Mouse (Mus musculus) midbrain, embryonic 14.5 days (tissue): ENCODE data around the gene Gm340. TPM values are rescaled to one million over a fixed set of nuclear protein-coding genes. Genes with fewer than 3 reads are reported as not detected.

ENCODE experiments used
- ATAC-seq: fragments of 200-750 bp; cut with Nextera tagmentation; 2 replicates; pipeline ENCODE4 v1.8.0; 2017; ENCODE audit warnings: moderate number of reproducible peaks, moderate library complexity; ENCODE audit not compliant: low FRiP score, low TSS enrichment
- DNase-seq: peaks from one replicate; pipeline ENCODE4 v3.0.0-alpha.2; 2015
- H3K27ac ChIP-seq: fragments of 300-500 bp; sonication (generic); replicated peaks from 2 replicates; pipeline ENCODE4 v1.5.1; 2014; ENCODE audit warnings: mild to moderate bottlenecking, low read depth, low read length, moderate library complexity
- H3K27me3 ChIP-seq: fragments of 300-500 bp; sonication (generic); 2 replicates; pipeline ENCODE4 v1.6.1; 2014; ENCODE audit warnings: low read length, control low read depth, mixed read lengths; ENCODE audit not compliant: control insufficient read depth, insufficient read depth
- H3K36me3 ChIP-seq: fragments of 300-500 bp; sonication (generic); 2 replicates; pipeline ENCODE4 v1.6.1; 2014; ENCODE audit warnings: low read length, control low read depth; ENCODE audit not compliant: control insufficient read depth, insufficient read depth
- H3K4me1 ChIP-seq: fragments of 300-500 bp; sonication (generic); 2 replicates; pipeline ENCODE4 v1.6.1; 2014; ENCODE audit warnings: mild to moderate bottlenecking, antibody characterized with exemption, low read length, control low read depth; ENCODE audit not compliant: control insufficient read depth, insufficient read depth
- H3K4me2 ChIP-seq: fragments of 300-500 bp; sonication (generic); 2 replicates; pipeline ENCODE4 v1.6.1; 2014; ENCODE audit warnings: mild to moderate bottlenecking, low read length, moderate library complexity
- H3K4me3 ChIP-seq: fragments of 300-500 bp; sonication (generic); replicated peaks from 2 replicates; pipeline ENCODE4 v1.5.1; 2014; ENCODE audit warnings: low read depth, low read length
- H3K9ac ChIP-seq: fragments of 300-500 bp; sonication (generic); replicated peaks from 2 replicates; pipeline ENCODE4 v1.6.1; 2014; ENCODE audit warnings: mild to moderate bottlenecking, low read length, moderate library complexity
- H3K9me3 ChIP-seq: fragments of 300-500 bp; sonication (generic); 2 replicates; pipeline ENCODE4 v1.6.1; 2016; ENCODE audit warnings: low read length, control low read depth, mixed read lengths; ENCODE audit not compliant: control insufficient read depth
- WGBS: fragments of 180-500 bp; shearing (Covaris S2); extraction: QIAGEN DNeasy Blood & Tissue Kit; methylation state at CpG from one replicate; pipeline ENCODE4 v1.1.7; 2014; 5-methylcytosine and 5-hydroxymethylcytosine counted together
- polyA plus RNA-seq: library from polyadenylated mRNA; unstranded; fragments of >200 nt; fragmentation: Nextera tagmentation; extraction: Ambion mirVana; gene quantifications from 2 replicates; pipeline ENCODE4 v1.2.1, GENCODE M21; 2014

The Gm340 gene
- polyA plus RNA-seq, 1 experiment from 2014 or later = 5.1 TPM

GRCm38 (mm10) chr19:41579311-41579920 lies 2.8 kb upstream of the Gm340 start:
- Histone ChIP-seq H3K9me3 (no peaks in the 10 kb centered on the region), H3K4me2 (no peak overlapping the region), H3K27me3 (no peaks in the 10 kb centered on the region), H3K27ac (no peak overlapping the region), H3K9ac (no peak overlapping the region), H3K4me1 (no peaks in the 10 kb centered on the region), H3K36me3 (peaks cover 32% of the 10 kb centered on the region), H3K4me3 (no peak overlapping the region)
- WGBS = 92% methylated on average over 4 of the region's 4 CpGs
- ATAC-seq = no peak
- no peak for DNase-seq

- Histone ChIP-seq H3K9ac (no peak overlapping the region), H3K27ac (no peak overlapping the region), H3K36me3 (peaks cover 50% of the 10 kb centered on the region), H3K4me2 (no peak overlapping the region), H3K4me3 (no peak overlapping the region), H3K9me3 (no peaks in the 10 kb centered on the region), H3K4me1 (no peaks in the 10 kb centered on the region), H3K27me3 (no peaks in the 10 kb centered on the region)
- WGBS = 98% methylated on average over 5 of the region's 5 CpGs
- DNase-seq (no peak), ATAC-seq (no peak)
Observed at GRCm38 (mm10) chr19:41582918-41583514, 846 bp downstream of the Gm340 start.

DNA sequence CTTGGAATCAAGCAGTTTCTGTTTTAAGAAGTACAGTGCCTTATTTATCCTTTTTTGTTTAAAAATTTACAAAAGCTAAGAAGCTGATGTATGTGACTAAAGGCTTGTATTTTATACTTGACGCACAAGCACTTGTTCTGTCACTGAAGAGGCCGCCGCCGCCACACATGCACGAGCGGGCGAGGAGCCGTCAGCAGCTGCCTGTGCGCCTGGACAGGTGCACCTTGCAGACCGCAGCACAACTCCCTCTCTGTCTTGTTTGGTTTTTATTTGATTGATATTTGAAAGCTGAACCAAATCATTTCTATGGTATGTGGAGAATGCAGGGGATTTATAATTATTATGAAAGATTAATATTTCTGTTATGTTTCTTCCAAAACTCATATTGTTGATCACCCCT lies 4.6 kb downstream of the Gm340 start:
- Histone ChIP-seq H3K9ac (no peak overlapping the region), H3K27ac (no peak overlapping the region), H3K9me3 (no peaks in the 10 kb centered on the region), H3K4me1 (no peaks in the 10 kb centered on the region), H3K4me2 (no peak overlapping the region), H3K4me3 (no peak overlapping the region), H3K36me3 (peaks cover 48% of the 10 kb centered on the region), H3K27me3 (no peaks in the 10 kb centered on the region)
- 92% methylated on average over 10 of the region's 10 CpGs for WGBS
- DNase-seq (no peak), ATAC-seq (no peak)

DNA sequence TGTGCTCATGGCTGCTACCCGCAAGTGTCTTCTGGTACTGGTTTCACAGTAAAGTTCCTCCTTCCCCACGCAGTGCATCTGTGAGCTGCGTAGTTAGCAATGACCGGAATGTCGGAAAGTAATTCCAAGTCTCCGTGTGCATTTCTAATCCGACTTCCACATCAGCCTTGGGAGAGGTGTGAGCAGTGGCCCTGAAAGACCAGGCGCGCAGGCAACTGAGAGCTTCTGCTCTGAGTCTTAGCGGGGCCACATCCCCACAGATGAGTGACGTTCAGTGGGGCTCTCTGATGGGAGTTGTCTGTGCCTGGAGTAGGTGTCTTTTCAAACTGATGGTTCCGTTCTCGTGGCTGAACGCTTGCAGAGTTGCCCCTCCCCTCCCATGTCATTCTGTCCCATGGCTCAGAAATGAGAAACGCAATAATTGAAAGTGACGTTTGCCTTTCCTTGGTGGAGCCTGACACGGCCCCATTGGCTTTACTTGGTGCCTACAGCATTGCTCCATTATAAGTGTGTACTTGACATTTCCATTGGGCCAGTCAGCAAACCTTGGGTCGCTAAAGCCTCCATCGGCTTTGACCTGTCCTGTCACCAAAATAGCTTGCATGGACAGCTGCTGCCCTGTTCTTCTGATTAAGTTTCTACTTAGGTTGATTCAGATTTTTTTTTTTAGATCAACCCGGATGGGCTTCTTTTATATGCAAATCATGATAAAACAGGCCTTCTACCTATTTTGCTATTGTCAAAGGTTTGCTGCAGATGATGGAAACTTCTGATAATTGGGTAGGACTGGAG lies 5.5 kb downstream of the Gm340 start:
- Histone ChIP-seq H3K27me3 (no peaks in the 10 kb centered on the region), H3K9ac (no peak overlapping the region), H3K9me3 (no peaks in the 10 kb centered on the region), H3K36me3 (peaks cover 39% of the 10 kb centered on the region), H3K4me3 (no peak overlapping the region), H3K4me2 (no peak overlapping the region), H3K4me1 (no peaks in the 10 kb centered on the region), H3K27ac (no peak overlapping the region)
- WGBS = 75% methylated on average over 20 of the region's 20 CpGs
- ATAC-seq (no peak), DNase-seq (no peak)

DNA sequence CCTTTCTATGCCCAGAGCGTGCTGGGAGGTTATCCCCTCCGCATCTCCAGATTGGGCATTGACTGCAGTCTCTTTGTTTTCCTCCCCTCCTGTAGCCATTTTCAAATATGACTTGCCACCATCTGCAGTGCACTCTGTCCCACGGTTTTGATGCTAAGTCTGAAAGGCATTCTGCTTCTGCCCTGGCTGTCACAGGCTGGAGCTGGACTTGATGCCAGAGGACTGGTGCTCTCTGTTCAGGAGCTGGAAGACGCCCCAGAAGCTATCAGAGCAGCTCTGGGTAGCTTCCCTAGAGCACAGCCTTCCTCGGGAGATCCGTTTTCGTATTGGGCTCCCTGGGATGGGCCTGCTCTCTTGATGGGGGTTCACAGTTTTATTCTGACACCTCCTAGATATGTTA lies 6.9 kb downstream of the Gm340 start:
- peaks cover 25% of the 10 kb centered on the region for H3K36me3 ChIP-seq
- 80% methylated on average over 7 of the region's 7 CpGs for WGBS
- ATAC-seq = no peak

DNA sequence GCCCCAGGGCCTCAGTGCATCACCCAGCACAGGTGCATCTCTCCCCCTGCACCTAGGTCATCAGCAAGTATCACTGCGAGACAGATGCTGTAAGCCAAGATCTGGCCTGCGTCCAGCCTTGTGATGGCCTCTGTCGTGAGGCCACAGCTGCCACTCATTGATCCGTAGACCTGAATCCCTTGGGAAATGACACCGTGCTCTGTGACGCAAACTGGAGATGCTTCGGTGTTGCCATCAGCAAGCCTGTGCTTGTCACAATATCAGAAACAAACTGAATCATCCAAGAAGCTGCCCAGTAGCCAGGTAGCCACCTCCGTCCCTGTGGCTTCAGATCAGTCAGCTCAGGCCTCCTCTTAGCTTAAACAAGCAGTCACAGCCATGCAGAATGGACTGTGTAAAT lies 7.5 kb downstream of the Gm340 start:
- ATAC-seq = no peak
- H3K4me3 ChIP-seq = no peak overlapping the region
- 75% methylated on average over 8 of the region's 8 CpGs for WGBS

More for the DNA sequence above, 6.9 kb downstream of the Gm340 start:
- Histone ChIP-seq H3K4me2 (no peak overlapping the region), H3K4me1 (no peaks in the 10 kb centered on the region), H3K9ac (no peak overlapping the region), H3K27ac (no peak overlapping the region), H3K9me3 (no peaks in the 10 kb centered on the region), H3K4me3 (no peak overlapping the region), H3K27me3 (no peaks in the 10 kb centered on the region)
- no peak for DNase-seq

DNA sequence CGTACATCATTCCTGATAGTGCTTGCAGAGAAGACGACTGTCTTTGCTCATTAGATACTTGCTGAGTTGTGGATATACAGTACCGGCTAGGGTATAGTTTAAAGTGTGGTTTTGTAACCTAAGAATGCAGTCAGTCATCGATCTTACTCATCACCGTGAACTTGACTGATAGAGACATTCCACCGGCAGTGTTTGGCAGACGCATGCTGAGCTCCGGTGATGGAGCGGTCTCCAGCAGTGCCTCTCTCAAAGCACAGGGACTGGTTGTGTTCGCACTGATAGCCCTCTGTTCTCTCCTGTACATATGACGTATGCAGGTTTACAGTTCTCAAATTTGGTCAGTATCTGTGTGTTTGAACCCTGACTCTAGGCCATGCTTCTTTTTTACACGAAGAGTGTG lies 9.6 kb downstream of the Gm340 start:
- 80% methylated on average over 12 of the region's 12 CpGs for WGBS
- H3K4me3 ChIP-seq = no peak overlapping the region
- DNase-seq (no peak), ATAC-seq (no peak)
- H3K9ac ChIP-seq = no peak overlapping the region
- no peak overlapping the region for H3K27ac ChIP-seq
- H3K36me3 ChIP-seq = no peaks in the 10 kb centered on the region
- no peaks in the 10 kb centered on the region for H3K4me1 ChIP-seq
- no peaks in the 10 kb centered on the region for H3K9me3 ChIP-seq
- no peaks in the 10 kb centered on the region for H3K27me3 ChIP-seq
- H3K4me2 ChIP-seq = no peak overlapping the region

More for the DNA sequence above, 7.5 kb downstream of the Gm340 start:
- Histone ChIP-seq H3K9ac (no peak overlapping the region), H3K4me2 (no peak overlapping the region), H3K9me3 (no peaks in the 10 kb centered on the region), H3K36me3 (peaks cover 19% of the 10 kb centered on the region), H3K4me1 (no peaks in the 10 kb centered on the region), H3K27ac (no peak overlapping the region), H3K27me3 (no peaks in the 10 kb centered on the region)
- DNase-seq = peak; percentile 21

DNA sequence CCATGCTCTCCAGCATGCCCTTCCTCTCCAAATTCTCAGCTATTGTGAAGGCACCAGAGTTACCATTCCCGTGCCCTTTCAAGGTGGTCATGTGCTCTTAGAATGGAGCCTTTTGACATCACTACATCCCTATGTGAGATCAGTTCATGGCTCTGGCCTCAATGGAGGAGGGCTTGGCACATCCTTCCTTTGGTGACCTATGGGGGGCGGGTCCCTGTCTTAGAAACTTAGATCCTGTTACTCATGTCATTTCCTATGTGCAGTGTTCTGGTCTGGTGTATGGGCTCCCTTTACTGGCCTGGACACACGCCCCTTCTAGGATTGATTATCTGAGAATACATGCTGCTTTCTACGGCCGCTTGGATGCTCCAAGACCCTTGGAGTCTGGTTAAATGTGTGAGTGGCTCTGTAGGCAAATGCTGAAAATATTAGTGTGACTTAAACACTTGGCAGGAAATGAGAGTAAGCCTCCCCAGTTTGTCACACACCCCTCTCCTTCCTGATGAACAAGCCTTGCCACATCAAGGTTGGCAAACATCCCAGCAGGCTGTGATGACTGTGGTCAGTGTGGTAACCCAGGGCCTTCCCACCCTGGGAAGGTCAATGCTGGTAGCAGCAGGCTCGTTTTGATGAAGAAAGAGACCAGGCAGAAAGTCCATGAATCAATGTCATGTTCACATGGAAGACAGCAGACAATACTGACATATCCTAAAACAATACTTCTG lies 15.2 kb downstream of the Gm340 start:
- ATAC-seq (no peak), DNase-seq (no peak)
- H3K9me3 ChIP-seq = no peaks in the 10 kb centered on the region
- H3K4me3 ChIP-seq = no peak overlapping the region
- WGBS = 87% methylated on average over 6 of the region's 6 CpGs
- no peaks in the 10 kb centered on the region for H3K27me3 ChIP-seq
- H3K9ac ChIP-seq = no peak overlapping the region
- H3K36me3 ChIP-seq = 0 out of 2 replicates have a peak, but pooled peaks cover 5% of the 10 kb centered on the region
- H3K4me2 ChIP-seq = no peak overlapping the region
- H3K4me1 ChIP-seq = no peaks in the 10 kb centered on the region
- H3K27ac ChIP-seq = no peak overlapping the region
